Mouse (Mus musculus) cortical plate, adult 2 months (tissue): ENCODE measurements around the gene Npb.

ENCODE experiments used
- CTCF ChIP-seq: fragments of 200-500 bp; IDR thresholded peaks from 2 replicates; pipeline ENCODE4 v1.5.1; 2011; ENCODE audit warnings: mild to moderate bottlenecking, control low read depth, low read length; ENCODE audit not compliant: insufficient read depth; ENCODE audit errors: extremely low read depth
- POLR2A ChIP-seq: fragments of 200-500 bp; IDR thresholded peaks from 2 replicates; pipeline ENCODE4 v1.6.1; 2011; ENCODE audit warnings: mild to moderate bottlenecking, low read length, control low read depth; ENCODE audit not compliant: insufficient read depth; ENCODE audit errors: extremely low read depth

GRCm38 (mm10) chr11:120654741-120655140 lies 46.5 kb downstream of the Npb start:
- no peak for TF ChIP-seq POLR2A
- no peak for TF ChIP-seq CTCF
